Mouse (Mus musculus): ENCODE data around the gene Lrrc75b. TPM values are rescaled to one million over a fixed set of nuclear protein-coding genes. Genes with fewer than 3 reads are reported as not detected.
"Not testable (repeated sequence)": the region's sequence is repeated elsewhere in the genome, so short reads cannot be mapped to it uniquely, and the experiment has no call there.

Gene Lrrc75b
- polyA plus RNA-seq, 1 experiment from 2014 or later = 38.9 TPM

GRCm38 (mm10) chr10:75534216-75534615 is 25.9 kb downstream of the Lrrc75b start:
- no peak overlapping the region for H3K4me3 ChIP-seq (ENCODE audit: low read length)
- no peaks in the 10 kb centered on the region for H3K4me1 ChIP-seq (ENCODE audit: control insufficient read depth, insufficient read depth, low read depth, low read length)
- WGBS = 94% methylated on average over 8 of the region's 8 CpGs
- H3K36me3 ChIP-seq (ENCODE audit: control insufficient read depth, insufficient read depth, low read length) = peaks cover 21% of the 10 kb centered on the region
- no peaks in the 10 kb centered on the region for H3K9me3 ChIP-seq (ENCODE audit: control insufficient read depth, low read length)
- no peaks in the 10 kb centered on the region for H3K27me3 ChIP-seq (replicated peaks; ENCODE audit: control insufficient read depth, insufficient read depth, low read length)
- no peak overlapping the region for H3K27ac ChIP-seq (ENCODE audit: low read depth, low read length)
- no peak overlapping the region for H3K4me2 ChIP-seq (ENCODE audit: low read length)
- no peak overlapping the region for H3K9ac ChIP-seq (ENCODE audit: low read depth, low read length)
- ATAC-seq = no peak

GRCm38 (mm10) chr10:75531532-75532090 is 28.5 kb downstream of the Lrrc75b start:
- 90% methylated on average over 9 of the region's 9 CpGs for WGBS
- H3K9ac ChIP-seq (ENCODE audit: low read depth, low read length) = no peak overlapping the region
- H3K27ac ChIP-seq (ENCODE audit: low read depth, low read length) = no peak overlapping the region
- H3K4me2 ChIP-seq (ENCODE audit: low read length) = no peak overlapping the region
- H3K4me3 ChIP-seq (ENCODE audit: low read length) = no peak overlapping the region
- no peaks in the 10 kb centered on the region for H3K9me3 ChIP-seq (ENCODE audit: control insufficient read depth, low read length)
- no peaks in the 10 kb centered on the region for H3K27me3 ChIP-seq (replicated peaks; ENCODE audit: control insufficient read depth, insufficient read depth, low read length)
- H3K36me3 ChIP-seq (ENCODE audit: control insufficient read depth, insufficient read depth, low read length) = peaks cover 21% of the 10 kb centered on the region
- H3K4me1 ChIP-seq (ENCODE audit: control insufficient read depth, insufficient read depth, low read depth, low read length) = no peaks in the 10 kb centered on the region
- ATAC-seq = no peak

DNA sequence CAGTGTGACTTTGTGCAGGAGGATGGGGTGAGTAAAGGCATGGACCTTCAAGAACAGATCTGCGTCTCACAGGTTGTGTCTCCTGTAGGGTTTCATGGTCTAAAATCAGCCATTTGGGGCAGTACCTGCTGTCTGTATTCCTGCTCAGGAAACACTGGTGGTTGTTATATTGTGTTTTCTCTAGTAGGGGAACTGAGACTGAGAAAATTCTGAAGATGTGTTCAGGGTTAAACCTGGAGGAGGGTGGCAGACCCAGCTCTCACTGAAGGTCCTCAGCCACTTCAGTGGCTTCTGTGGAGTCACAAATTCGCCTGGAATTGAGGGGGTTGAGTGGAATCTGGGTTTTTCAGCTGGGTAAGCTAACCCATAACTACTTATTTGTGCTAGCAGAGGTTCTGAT is 29.8 kb downstream of the Lrrc75b start:
- H3K36me3 ChIP-seq (ENCODE audit: control insufficient read depth, insufficient read depth, low read length) = peaks cover 9% of the 10 kb centered on the region
- H3K4me2 ChIP-seq (ENCODE audit: low read length) = no peak overlapping the region
- no peaks in the 10 kb centered on the region for H3K27me3 ChIP-seq (replicated peaks; ENCODE audit: control insufficient read depth, insufficient read depth, low read length)
- H3K4me3 ChIP-seq (ENCODE audit: low read length) = no peak overlapping the region
- no peak overlapping the region for H3K9ac ChIP-seq (ENCODE audit: low read depth, low read length)
- no peak overlapping the region for H3K27ac ChIP-seq (ENCODE audit: low read depth, low read length)
- no peak for ATAC-seq
- H3K9me3 ChIP-seq (ENCODE audit: control insufficient read depth, low read length) = no peaks in the 10 kb centered on the region
- no peaks in the 10 kb centered on the region for H3K4me1 ChIP-seq (ENCODE audit: control insufficient read depth, insufficient read depth, low read depth, low read length)
- WGBS = 79% methylated on average over 2 of the region's 2 CpGs

DNA sequence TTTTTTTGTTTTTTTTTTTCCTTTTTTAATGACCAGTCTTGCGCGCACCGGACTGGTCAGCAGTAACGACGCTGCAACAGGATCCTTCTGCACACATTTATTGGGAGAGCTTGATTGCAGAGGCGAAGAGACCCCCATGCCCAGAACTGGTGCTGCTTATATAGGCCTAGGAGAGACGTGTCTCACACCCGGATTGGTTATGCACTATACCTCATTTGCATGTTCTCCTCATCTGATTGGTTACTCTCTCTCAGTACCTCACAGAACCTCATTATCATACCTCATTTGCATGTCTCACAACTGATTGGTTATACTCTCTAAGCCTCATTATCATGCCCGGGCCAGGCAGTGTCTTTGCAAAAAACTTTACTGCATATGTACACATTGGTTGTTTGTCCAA is 34.7 kb downstream of the Lrrc75b start:
- ATAC-seq; H3K27me3 ChIP-seq (replicated peaks; ENCODE audit: control insufficient read depth, insufficient read depth, low read length); H3K27ac ChIP-seq (ENCODE audit: low read depth, low read length); H3K9ac ChIP-seq (ENCODE audit: low read depth, low read length); H3K4me1 ChIP-seq (ENCODE audit: control insufficient read depth, insufficient read depth, low read depth, low read length); H3K4me2 ChIP-seq (ENCODE audit: low read length); H3K9me3 ChIP-seq (ENCODE audit: control insufficient read depth, low read length); H3K4me3 ChIP-seq (ENCODE audit: low read length): not testable (repeated sequence)
- H3K36me3 ChIP-seq (ENCODE audit: control insufficient read depth, insufficient read depth, low read length) = peaks cover 10% of the 10 kb centered on the region
- 93% methylated on average over 9 of the region's 9 CpGs for WGBS

- ATAC-seq = no peak
- Histone ChIP-seq H3K4me2 (ENCODE audit: low read length) (no peak overlapping the region), H3K36me3 (ENCODE audit: control insufficient read depth, insufficient read depth, low read length) (peaks cover 10% of the 10 kb centered on the region), H3K9ac (ENCODE audit: low read depth, low read length) (no peak overlapping the region), H3K4me3 (ENCODE audit: low read length) (no peak overlapping the region), H3K27ac (ENCODE audit: low read depth, low read length) (no peak overlapping the region), H3K27me3 (replicated peaks; ENCODE audit: control insufficient read depth, insufficient read depth, low read length) (no peaks in the 10 kb centered on the region), H3K4me1 (ENCODE audit: control insufficient read depth, insufficient read depth, low read depth, low read length) (peaks cover 9% of the 10 kb centered on the region), H3K9me3 (ENCODE audit: control insufficient read depth, low read length) (no peaks in the 10 kb centered on the region)
- 97% methylated on average over 4 of the region's 4 CpGs for WGBS
Measured at GRCm38 (mm10) chr10:75521643-75522042, 38.5 kb downstream of the Lrrc75b start.

- H3K9ac ChIP-seq (ENCODE audit: low read depth, low read length) = no peak overlapping the region
- 94% methylated on average over 5 of the region's 5 CpGs for WGBS
- no peak for ATAC-seq
Measured at GRCm38 (mm10) chr10:75520581-75520980, 39.5 kb downstream of the Lrrc75b start.

GRCm38 (mm10) chr10:75517758-75518143 is 42.4 kb downstream of the Lrrc75b start, which contains the start of gene Gucd1:
Gene Gucd1 (minus strand): TSS chr10:75517972.
- Histone ChIP-seq H3K27me3 (replicated peaks; ENCODE audit: control insufficient read depth, insufficient read depth, low read length) (no peaks in the 10 kb centered on the region), H3K9me3 (ENCODE audit: control insufficient read depth, low read length) (no peaks in the 10 kb centered on the region), H3K27ac (ENCODE audit: low read depth, low read length) (peak within 1 kb of the TSS; percentile 98), H3K4me2 (ENCODE audit: low read length) (peak within 1 kb of the TSS; percentile 69), H3K9ac (ENCODE audit: low read depth, low read length) (peak within 1 kb of the TSS; percentile 94), H3K36me3 (ENCODE audit: control insufficient read depth, insufficient read depth, low read length) (peaks cover 7% of the 10 kb centered on the region), H3K4me1 (ENCODE audit: control insufficient read depth, insufficient read depth, low read depth, low read length) (peaks cover 23% of the 10 kb centered on the region), H3K4me3 (ENCODE audit: low read length) (peak within 1 kb of the TSS; percentile 89)
- peak; percentile 93 for ATAC-seq
- WGBS = under 1% methylated on average over 20 of the region's 20 CpGs

More at GRCm38 (mm10) chr10:75520581-75520980, 39.5 kb downstream of the Lrrc75b start:
- no peaks in the 10 kb centered on the region for H3K9me3 ChIP-seq (ENCODE audit: control insufficient read depth, low read length)
- H3K27ac ChIP-seq (ENCODE audit: low read depth, low read length) = no peak overlapping the region
- no peaks in the 10 kb centered on the region for H3K27me3 ChIP-seq (replicated peaks; ENCODE audit: control insufficient read depth, insufficient read depth, low read length)
- H3K4me1 ChIP-seq (ENCODE audit: control insufficient read depth, insufficient read depth, low read depth, low read length) = peaks cover 20% of the 10 kb centered on the region
- H3K36me3 ChIP-seq (ENCODE audit: control insufficient read depth, insufficient read depth, low read length) = peaks cover 10% of the 10 kb centered on the region
- no peak overlapping the region for H3K4me2 ChIP-seq (ENCODE audit: low read length)
- no peak overlapping the region for H3K4me3 ChIP-seq (ENCODE audit: low read length)

DNA sequence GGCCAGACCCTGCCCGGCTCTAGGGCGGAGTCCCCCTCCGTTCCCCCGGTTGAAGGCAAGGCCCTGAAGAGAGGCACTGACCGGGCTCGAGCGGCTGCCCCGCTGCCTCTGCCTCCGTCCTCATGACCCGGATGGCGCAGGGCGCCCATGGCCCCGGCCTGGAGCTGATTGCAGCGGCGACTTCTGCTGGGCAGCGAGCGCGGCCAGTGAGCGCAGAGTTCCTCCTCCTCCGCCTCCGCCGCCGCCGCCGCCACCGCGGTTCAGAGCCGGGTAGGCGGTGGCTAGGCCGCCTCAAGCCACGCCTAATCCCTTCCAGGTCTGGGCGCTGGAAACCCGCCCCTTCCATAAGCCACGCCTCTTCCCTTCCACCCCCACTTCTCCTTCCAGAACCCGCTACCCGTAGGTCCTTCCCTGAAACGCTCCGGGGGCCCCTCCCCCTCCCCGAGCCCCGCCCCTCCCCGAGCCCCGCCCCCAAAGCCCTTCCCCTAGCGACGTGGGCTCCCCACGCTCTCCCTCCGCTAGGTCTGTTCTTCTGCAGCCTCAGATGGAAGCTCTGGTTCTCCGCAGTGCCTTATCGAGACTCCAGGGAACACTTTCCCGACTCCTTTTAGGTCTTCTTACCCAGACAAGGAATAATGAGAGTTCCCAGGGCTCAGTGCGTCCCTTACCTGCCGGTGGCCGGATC is 42.9 kb downstream of the Lrrc75b start, which contains the start of gene Snrpd3:
Gene Snrpd3, plus strand, starts transcription at position 479 of the 685 bp plus-strand sequence.
- peaks cover 23% of the 10 kb centered on the region for H3K4me1 ChIP-seq (ENCODE audit: control insufficient read depth, insufficient read depth, low read depth, low read length)
- H3K9me3 ChIP-seq (ENCODE audit: control insufficient read depth, low read length) = no peaks in the 10 kb centered on the region
- peak within 1 kb of the TSS; percentile 89 for H3K4me3 ChIP-seq (ENCODE audit: low read length)
- WGBS = under 1% methylated on average over 39 of the region's 52 CpGs
- ATAC-seq = peak; percentile 95
- peak within 1 kb of the TSS; percentile 69 for H3K4me2 ChIP-seq (ENCODE audit: low read length)
- H3K27me3 ChIP-seq (replicated peaks; ENCODE audit: control insufficient read depth, insufficient read depth, low read length) = no peaks in the 10 kb centered on the region
- peaks cover 7% of the 10 kb centered on the region for H3K36me3 ChIP-seq (ENCODE audit: control insufficient read depth, insufficient read depth, low read length)
- peak within 1 kb of the TSS; percentile 98 for H3K27ac ChIP-seq (ENCODE audit: low read depth, low read length)
- H3K9ac ChIP-seq (ENCODE audit: low read depth, low read length) = peak within 1 kb of the TSS; percentile 94

GRCm38 (mm10) chr10:75516724-75517072 is 43.4 kb downstream of the Lrrc75b start:
- H3K36me3 ChIP-seq (ENCODE audit: control insufficient read depth, insufficient read depth, low read length) = peaks cover 8% of the 10 kb centered on the region
- peak overlapping the region; percentile 94 for H3K9ac ChIP-seq (ENCODE audit: low read depth, low read length)
- ATAC-seq = no peak
- peaks cover 23% of the 10 kb centered on the region for H3K4me1 ChIP-seq (ENCODE audit: control insufficient read depth, insufficient read depth, low read depth, low read length)
- 0% methylated on average over 12 of the region's 12 CpGs for WGBS
- no peaks in the 10 kb centered on the region for H3K9me3 ChIP-seq (ENCODE audit: control insufficient read depth, low read length)
- H3K27me3 ChIP-seq (replicated peaks; ENCODE audit: control insufficient read depth, insufficient read depth, low read length) = no peaks in the 10 kb centered on the region
- H3K4me2 ChIP-seq (ENCODE audit: low read length) = peak overlapping the region; percentile 69
- H3K4me3 ChIP-seq (ENCODE audit: low read length) = peak overlapping the region; percentile 89
- peak overlapping the region; percentile 98 for H3K27ac ChIP-seq (ENCODE audit: low read depth, low read length)

Data from hindbrain, embryonic 16.5 days (tissue).